Mouse (Mus musculus) MEL (cell line): Measurements from ENCODE around the gene Ptrh2.

Experiments used
- MAX ChIP-seq: IDR thresholded peaks from 2 replicates; pipeline ENCODE4 v1.6.1; 2011; ENCODE audit warnings: low read length, improper control_type of control experiment
- TBP ChIP-seq: IDR thresholded peaks from 2 replicates; pipeline ENCODE4 v1.8.0; 2011; ENCODE audit warnings: low read depth, low read length, improper control_type of control experiment

DNA sequence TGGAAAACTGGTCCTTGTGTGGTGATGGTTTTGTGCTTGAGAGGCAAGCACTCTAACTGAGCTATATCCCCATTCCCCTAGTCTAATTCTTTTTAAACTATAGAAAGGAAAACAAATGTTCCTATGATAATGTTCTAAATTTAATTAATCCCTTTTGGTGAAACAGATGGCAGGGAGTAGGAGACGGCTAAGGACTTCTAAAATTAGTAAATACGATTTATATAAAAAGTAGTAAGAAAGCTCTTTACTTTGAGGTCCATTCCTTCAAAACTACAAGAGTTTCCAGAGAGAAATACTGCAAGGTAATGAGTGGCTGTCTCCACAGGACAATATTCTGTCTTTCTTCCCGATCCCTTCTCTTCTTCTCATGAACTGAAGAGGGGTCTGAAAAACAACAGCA is 19.4 kb upstream of the Ptrh2 start:
- no peak for TF ChIP-seq TBP
- TF ChIP-seq MAX, result no peak
